Mouse (Mus musculus) 3T3-L1 (cell line): ENCODE measurements at regions not wholly inside any gene's neighbourhood (a gene's known extent, or its start where the extent isn't known, plus 50 kb on each side); places are given as distances from the start of the nearest gene placed in this dataset.
A peak's percentile ranks its signal among the peaks of the same experiment; 100 is the strongest.

Source experiments
- DNase-seq: peaks from one replicate; pipeline ENCODE4 v3.0.0-alpha.2; 2015; ENCODE audit warnings: low read depth, low spot score

GRCm38 (mm10) chr7:73637810-73638125, 96.1 kb upstream of the Chd2 start:
- no peak for DNase-seq

DNA sequence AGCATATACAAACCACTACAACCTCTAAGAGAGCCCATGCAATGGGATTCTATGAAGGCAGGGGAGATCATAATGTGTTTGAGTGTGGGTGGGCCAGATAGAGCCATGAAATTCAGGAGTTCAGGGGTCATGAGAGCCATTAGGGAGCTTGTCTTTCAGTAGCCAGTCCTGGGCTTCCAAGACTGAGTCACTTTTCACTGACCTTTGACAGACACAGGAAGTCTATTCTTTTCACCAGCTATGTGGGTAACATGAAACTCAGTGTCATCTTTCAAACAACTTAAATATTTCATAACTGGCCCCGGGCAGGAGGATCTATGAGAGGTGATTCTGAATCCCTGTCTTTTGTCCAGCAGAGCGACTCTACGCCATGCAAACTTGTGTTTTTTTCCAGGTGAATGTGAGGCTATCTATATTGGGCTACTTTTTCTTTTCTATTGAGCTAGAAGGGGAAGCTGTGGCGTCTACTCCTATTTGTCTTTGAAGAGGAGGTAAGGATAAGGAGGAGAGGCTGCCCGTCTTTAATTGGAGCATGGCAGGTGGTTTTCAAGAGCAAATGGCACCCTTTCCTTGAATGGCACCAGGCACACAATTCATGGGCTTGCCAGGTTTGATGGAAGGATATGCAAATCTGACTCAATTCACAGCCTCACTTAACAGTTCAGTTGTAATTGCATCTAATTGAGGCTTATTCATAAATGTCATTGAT, 95.6 kb upstream of the Chd2 start:
- DNase-seq = peak; percentile 59

GRCm38 (mm10) chr7:73635422-73635821, 93.8 kb upstream of the Chd2 start:
- DNase-seq = no peak

GRCm38 (mm10) chr7:73630790-73631189, 89.2 kb upstream of the Chd2 start:
- DNase-seq = no peak

DNA sequence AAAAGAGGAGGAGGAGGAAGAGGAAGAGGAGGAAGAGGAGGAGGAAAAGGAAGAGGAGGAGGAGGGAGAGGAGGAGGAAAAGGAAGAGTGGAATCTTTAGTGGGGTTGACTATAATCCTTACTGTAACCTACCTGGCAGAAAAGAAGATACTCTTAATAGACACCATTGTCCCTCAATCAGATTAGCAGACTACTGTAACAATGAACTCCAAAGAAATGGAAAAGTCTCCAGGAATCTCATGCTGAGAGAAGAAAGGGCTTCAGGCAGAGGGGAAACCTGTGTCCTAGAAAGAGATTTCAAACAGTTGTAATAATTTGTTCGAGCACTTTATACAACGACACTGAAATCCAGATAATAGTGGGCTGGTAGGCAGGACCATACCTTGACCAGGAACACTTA, 87.6 kb upstream of the Chd2 start:
- DNase-seq = no peak

- DNase-seq = peak; percentile 93
These were observed 86.4 kb upstream of the Chd2 start for GRCm38 (mm10) chr7:73628071-73628470.

DNA sequence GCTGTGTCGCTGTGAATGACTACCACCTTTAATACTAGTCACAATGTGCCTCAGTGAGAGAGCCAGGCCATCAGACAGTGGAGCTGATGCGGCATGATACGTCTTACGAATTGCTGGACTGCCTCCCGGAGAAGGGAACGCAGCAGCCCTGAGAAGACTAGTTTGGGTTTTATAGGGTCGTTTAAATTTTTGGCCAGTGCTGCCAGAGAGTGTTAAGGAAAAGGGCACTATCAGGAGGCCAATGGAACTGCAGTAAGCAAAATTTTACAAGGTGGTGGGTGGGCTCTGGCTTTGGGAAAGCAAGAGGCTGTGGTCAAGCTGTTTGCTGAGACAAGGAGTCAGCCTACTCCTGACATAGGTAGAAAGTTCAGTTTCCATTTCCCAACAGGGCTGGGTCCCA, 84.7 kb upstream of the Chd2 start:
- no peak for DNase-seq

DNA sequence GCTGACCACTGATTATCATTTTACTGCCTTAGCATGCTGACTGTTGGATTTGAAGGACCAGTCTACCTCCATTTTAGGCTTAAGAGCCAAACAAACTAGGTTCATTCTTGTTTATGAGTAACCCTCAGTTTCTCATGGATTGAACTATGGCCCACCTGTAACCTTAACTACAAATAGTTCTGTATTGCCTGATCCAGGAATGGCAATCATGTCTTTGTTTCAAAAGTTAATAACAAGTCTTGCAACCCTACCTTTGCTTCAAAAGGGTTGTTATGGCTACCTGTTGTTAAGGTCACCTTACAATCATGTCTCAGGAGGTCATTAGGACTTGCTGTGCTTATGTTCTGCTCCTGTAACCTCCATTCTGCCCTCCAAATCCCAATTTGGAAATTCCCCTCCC, 84.0 kb upstream of the Chd2 start:
- DNase-seq = no peak

- no peak for DNase-seq
These were observed 83.4 kb upstream of the Chd2 start for GRCm38 (mm10) chr7:73624992-73625391.

DNA sequence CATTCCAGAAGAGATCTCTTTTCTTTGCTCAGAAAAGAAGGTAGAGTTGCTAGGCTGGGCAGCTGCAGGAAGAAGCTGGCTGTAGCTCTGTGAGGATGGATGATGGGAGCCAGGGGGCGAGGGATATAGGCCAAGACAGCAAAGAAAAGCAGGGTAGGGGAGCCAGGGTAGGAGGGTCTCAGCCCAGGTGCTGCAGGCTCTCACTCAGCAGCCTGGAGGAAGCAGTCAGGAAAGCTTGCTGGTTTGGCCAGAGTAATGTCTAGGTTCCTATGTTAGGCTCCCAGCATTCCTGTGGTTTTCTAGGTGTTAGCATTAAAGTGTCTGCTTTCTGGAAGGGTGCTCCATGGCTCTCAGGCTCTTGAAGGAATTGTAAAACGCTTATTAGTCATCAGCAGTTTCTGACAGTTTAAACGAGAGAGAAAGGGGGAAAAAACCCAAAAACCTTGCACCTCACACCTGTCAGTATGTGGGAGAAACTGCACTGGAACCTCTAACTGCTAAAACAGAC, 82.5 kb upstream of the Chd2 start:
- DNase-seq = peak; percentile 31

- DNase-seq = no peak
These were observed 80.8 kb upstream of the Chd2 start for GRCm38 (mm10) chr7:73622468-73622867.

GRCm38 (mm10) chr7:73620341-73620740, 78.7 kb upstream of the Chd2 start:
- no peak for DNase-seq

DNA sequence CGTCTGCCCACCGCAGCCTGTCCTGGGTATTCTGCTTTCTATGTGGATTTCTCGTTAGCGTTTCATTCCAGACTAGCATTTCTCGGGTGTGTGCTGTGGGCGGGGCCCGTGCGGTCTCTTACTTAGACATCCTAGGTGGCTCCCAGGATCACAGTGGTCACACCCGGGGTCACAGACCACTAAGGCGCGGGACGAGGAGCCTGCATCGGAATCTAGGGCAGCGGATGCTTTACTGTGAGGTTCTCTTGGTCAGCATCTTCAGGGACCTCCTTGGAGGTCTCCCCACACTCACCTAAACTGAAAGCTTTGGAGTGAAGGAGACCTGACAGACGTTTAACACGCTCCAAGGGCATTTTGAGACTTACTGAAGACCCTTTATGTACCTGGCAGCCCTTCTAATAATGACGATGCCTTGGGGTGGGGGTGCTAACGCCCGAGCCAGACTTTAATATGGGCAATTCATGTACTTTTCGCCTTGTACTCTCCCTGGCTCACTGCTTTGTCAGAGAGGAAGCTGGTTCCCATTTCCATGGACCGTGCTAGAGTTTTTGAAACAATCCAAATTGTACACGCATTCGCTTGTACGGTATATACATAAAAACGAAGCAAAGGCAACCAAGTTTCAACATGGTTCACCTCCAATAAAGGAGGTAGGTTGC, 77.3 kb upstream of the Chd2 start:
- no peak for DNase-seq

- peak; percentile 92 for DNase-seq
These were observed 76.5 kb upstream of the Chd2 start for GRCm38 (mm10) chr7:73617910-73618757.

- DNase-seq = peak; percentile 85
These were observed 75.6 kb upstream of the Chd2 start for GRCm38 (mm10) chr7:73616971-73617906.

DNA sequence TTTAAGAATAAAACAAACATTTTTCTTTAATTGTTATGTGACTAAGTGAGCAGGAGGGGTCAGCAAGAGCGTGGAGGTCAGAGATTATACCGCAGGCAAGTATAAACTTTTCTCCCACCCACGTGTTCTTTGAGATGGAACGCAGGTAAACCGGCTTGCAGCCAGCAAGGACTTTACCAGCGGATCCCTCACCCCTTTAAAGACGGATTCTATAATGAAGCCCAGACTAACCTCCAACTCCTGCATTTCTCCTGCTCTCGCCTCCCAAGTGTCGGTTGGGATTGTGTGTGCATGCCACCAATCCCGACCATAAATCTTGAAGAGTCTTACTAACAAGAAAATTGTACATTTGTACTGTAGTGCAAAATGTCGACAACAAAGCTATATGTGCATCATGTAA, 74.4 kb upstream of the Chd2 start:
- peak; percentile 28 for DNase-seq

GRCm38 (mm10) chr7:73614840-73615555, 73.4 kb upstream of the Chd2 start:
- DNase-seq = peak; percentile 32

GRCm38 (mm10) chr7:73614341-73614740, 72.7 kb upstream of the Chd2 start:
- peak; percentile 54 for DNase-seq

DNA sequence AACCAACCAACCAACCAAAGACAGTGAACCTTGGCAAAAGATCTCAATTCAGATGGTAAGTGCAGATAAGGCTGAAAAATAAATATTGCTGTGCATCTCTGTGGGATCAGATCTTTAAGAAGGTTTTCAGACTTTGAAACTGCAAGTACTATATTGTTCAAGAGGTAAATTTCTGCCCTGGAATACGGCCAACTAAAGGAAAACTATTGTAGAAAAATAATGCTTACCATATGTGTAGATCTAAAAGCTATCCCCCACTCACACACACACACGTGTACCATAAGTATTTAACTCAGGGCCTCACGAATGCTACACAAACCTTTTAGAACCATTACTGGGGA, 71.1 kb upstream of the Chd2 start:
- DNase-seq = peak; percentile 56

DNA sequence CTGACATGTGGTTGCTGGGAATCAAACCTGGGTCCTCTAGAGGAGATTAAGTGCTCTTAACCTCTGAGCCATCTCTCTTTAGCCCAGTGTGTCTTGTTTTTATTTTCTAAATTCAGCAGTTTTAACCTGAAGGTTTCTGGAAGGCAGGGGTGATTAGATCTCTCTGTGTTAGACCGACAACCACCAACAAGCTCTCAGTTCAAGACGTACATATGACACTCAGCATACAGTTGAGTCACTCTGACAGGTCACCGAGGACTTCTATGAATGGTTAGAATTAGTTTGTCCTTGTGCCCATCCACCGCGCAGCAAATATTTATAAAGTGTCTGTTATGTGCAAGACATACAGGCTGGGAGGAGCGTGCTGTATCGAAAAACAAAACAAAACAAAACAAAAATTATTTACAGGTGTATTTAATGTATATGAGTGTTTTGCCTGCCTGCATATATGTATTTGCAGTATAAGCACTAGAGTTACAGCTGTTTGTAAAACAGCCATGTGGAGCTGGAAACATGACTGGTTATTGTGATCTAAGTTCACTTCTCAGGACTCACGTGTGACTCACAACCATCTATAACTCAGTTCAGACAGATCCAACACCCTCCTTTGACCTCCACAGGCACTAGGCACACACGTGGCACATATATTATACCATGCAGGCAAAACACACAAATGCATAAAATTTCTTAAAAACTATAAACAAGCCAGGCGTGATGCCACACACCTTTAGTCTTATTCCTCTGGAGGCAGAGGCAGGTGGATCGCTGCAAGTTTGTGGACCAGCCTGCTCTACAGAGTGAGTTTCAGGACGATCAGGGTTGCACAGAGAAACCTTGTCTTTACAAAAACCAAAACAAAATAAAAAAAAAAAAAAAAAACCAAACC, 70.5 kb upstream of the Chd2 start:
- peak; percentile 69 for DNase-seq
